Mouse (Mus musculus) kidney, embryonic 14.5 days (tissue): ENCODE data around the gene Ranbp3l. TPM values are rescaled to one million over a fixed set of nuclear protein-coding genes. Genes with fewer than 3 reads are reported as not detected.
"Not testable (repeated sequence)": the region's sequence is repeated elsewhere in the genome, so short reads cannot be mapped to it uniquely, and the experiment has no call there.

Experiments used
- ATAC-seq: fragments of 200-750 bp; cut with Nextera tagmentation; 2 replicates; pipeline ENCODE4 v1.8.0; 2017; ENCODE audit warnings: moderate number of reproducible peaks, mild to moderate bottlenecking, moderate TSS enrichment, moderate library complexity; ENCODE audit not compliant: low FRiP score, low TSS enrichment
- H3K27ac ChIP-seq: fragments of 300-500 bp; sonication (generic); 2 replicates; pipeline ENCODE4 v1.5.1; 2014; ENCODE audit warnings: low read depth, mild to moderate bottlenecking, low read length, moderate library complexity, mixed read lengths
- H3K27me3 ChIP-seq: fragments of 300-500 bp; sonication (generic); 2 replicates; pipeline ENCODE4 v1.6.1; 2014; ENCODE audit warnings: mild to moderate bottlenecking, low read length; ENCODE audit not compliant: control insufficient read depth, insufficient read depth
- H3K36me3 ChIP-seq: fragments of 300-500 bp; sonication (generic); 2 replicates; pipeline ENCODE4 v1.6.1; 2014; ENCODE audit warnings: low read length, mixed read lengths; ENCODE audit not compliant: control insufficient read depth, insufficient read depth
- H3K4me1 ChIP-seq: fragments of 300-500 bp; sonication (generic); 2 replicates; pipeline ENCODE4 v1.6.1; 2014; ENCODE audit warnings: low read length, mixed read lengths; ENCODE audit not compliant: control insufficient read depth, insufficient read depth
- H3K4me2 ChIP-seq: fragments of 300-500 bp; sonication (generic); replicated peaks from 2 replicates; pipeline ENCODE4 v1.6.1; 2014; ENCODE audit warnings: low read depth, mild to moderate bottlenecking, low read length
- H3K4me3 ChIP-seq: fragments of 300-500 bp; sonication (generic); 2 replicates; pipeline ENCODE4 v1.5.1; 2014; ENCODE audit warnings: mild to moderate bottlenecking, low read length
- H3K9ac ChIP-seq: fragments of 300-500 bp; sonication (generic); 2 replicates; pipeline ENCODE4 v1.6.1; 2014; ENCODE audit warnings: low read depth, mild to moderate bottlenecking, low read length, moderate library complexity
- H3K9me3 ChIP-seq: fragments of 300-500 bp; sonication (generic); 2 replicates; pipeline ENCODE4 v1.6.1; 2016; ENCODE audit warnings: low read length; ENCODE audit not compliant: control insufficient read depth
- WGBS: fragments of 180-500 bp; shearing (Covaris S2); extraction: QIAGEN DNeasy Blood & Tissue Kit; methylation state at CpG from one replicate; pipeline ENCODE4 v1.1.7; 2014; 5-methylcytosine and 5-hydroxymethylcytosine counted together
- polyA plus RNA-seq: library from polyadenylated mRNA; unstranded; fragments of >200 nt; fragmentation: Nextera tagmentation; extraction: Ambion mirVana; gene quantifications from 2 replicates; pipeline ENCODE4 v1.2.1, GENCODE M21; 2014

Ranbp3l gene
- polyA plus RNA-seq, 1 experiment from 2014 or later = 1.2 TPM

DNA sequence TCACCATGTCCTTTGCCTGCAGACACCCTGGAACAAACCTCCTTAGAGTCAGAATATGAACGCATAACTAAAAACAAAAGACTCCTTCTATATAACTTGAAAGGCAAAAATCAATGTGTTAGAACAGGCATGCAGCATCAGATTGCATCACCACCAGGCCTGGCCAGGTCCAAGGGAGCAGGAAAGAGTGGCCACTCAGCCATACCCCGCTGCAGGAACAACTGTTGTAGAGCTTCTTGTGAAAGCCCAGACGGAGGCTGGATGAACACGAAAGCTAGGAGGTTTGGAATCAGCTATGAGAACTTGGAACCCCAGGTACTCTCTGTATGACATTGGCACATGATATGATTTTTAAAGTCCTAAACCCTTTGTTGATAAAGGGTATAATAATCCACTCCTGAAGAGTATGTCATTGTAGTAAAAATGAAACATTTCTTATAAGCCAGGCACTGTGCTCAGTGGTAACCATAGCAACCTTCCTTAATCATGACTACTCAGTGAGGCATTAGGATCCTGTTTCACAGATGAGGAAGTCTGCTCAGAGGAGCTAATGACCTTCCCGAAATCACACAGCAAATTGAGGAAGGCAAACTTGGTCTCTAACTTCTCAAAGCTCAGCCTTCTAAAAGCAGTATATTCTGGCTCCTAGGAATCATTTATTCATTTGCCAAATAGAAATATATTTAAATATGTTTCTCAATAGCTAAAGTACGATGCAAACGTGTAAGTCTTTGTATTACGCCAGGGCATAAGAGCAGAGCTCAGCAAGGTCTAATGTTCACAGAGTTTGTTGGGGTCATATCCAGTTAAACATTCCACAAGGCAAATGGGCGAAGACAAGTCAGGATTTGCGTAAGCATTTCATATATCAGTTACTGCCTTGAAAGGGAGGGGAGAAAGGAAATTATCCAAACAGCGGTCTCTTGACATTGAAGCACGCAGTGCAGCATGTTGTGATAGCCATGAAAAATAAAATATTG is 24.4 kb downstream of the Ranbp3l start:
- ATAC-seq = peak; percentile 79; the same call in 1 of the 2 replicates
- Histone ChIP-seq H3K4me2 (no peak overlapping the region), H3K9ac (no peak overlapping the region), H3K27ac (no peak overlapping the region), H3K4me3 (no peak overlapping the region), H3K4me1 (no peaks in the 10 kb centered on the region), H3K27me3 (no peaks in the 10 kb centered on the region), H3K36me3 (no peaks in the 10 kb centered on the region), H3K9me3 (no peaks in the 10 kb centered on the region)
- WGBS = 64% methylated on average over 12 of the region's 12 CpGs

DNA sequence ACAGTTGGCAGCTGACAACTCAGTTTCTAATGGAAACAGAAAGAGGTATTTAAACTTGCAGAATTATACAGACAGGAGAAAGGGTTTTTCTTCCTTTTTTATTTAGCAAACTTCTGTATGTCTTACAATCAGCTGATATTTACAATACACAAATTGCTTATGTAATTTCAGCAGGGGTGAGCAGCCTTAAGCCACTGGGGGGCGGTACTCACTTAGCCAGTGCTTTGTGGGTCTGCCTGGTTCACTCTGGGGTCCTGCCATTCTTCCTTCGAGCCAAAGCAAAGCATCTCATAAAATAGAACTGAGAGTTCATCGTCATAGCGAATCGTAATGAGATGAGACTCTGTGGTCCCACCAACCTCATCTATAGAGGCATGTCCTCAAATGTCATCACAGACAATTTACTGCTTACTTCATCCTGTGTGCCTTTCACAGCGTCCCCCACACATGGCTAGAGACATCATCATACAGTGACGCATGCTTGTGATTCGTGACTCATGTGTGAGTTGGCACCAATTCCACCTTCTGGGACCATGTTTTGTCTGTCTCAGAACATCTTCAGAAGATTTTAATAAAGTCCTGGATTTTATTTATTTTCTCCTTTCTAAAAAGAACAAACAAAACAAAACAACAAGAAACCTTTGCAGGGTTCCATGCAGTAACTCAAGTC is 27.0 kb downstream of the Ranbp3l start:
- H3K9me3 ChIP-seq = no peaks in the 10 kb centered on the region
- H3K4me1 ChIP-seq = no peaks in the 10 kb centered on the region
- H3K27ac ChIP-seq = no peak overlapping the region
- H3K4me2 ChIP-seq = no peak overlapping the region
- no peak for ATAC-seq
- no peaks in the 10 kb centered on the region for H3K36me3 ChIP-seq
- no peak overlapping the region for H3K4me3 ChIP-seq
- WGBS = 74% methylated on average over 8 of the region's 8 CpGs
- H3K9ac ChIP-seq = no peak overlapping the region
- H3K27me3 ChIP-seq = no peaks in the 10 kb centered on the region

DNA sequence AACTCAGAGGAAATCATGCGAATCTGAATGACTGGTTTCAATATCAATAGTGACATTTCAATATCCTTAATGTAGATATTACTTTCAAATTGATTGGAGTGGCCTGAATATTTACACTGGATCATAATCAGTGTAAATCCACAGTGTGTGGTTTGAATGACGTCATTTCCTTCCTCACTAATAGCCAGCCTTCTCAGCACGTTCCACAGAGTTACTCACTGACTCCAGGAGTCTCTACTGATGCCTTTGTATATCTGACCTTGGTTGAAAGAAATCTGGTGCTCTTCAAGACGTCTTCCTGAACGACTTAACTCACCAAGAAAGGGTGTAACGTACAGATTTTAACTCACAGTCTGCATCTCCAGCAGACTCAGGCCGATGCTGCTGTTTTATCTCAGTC is 27.7 kb downstream of the Ranbp3l start:
- Histone ChIP-seq H3K4me3 (no peak overlapping the region), H3K9me3 (no peaks in the 10 kb centered on the region), H3K27ac (no peak overlapping the region), H3K4me2 (no peak overlapping the region), H3K36me3 (no peaks in the 10 kb centered on the region), H3K4me1 (no peaks in the 10 kb centered on the region), H3K27me3 (no peaks in the 10 kb centered on the region), H3K9ac (no peak overlapping the region)
- WGBS = 63% methylated on average over 7 of the region's 7 CpGs
- ATAC-seq = no peak

DNA sequence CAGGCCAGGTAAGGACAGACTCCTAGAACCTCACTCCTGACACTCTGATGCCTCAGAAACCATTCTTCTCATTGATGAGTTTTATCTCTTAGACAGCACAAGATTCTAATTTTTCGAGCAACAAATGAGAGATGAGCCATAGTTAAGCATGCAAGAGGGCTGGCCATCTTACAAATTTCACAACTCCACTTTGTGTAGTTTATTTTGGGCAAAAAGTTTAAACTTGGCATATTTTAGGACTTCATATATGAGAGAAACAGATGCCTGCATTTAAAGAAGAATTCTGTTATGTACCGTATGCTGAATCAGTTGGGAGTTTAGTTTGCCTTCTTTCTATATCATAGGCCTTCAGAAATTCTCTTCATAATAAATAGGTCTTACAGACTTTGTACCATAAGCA is 35.0 kb downstream of the Ranbp3l start:
- Histone ChIP-seq H3K9me3 (no peaks in the 10 kb centered on the region), H3K4me3 (no peak overlapping the region), H3K27me3 (no peaks in the 10 kb centered on the region), H3K36me3 (no peaks in the 10 kb centered on the region), H3K4me2 (no peak overlapping the region), H3K27ac (no peak overlapping the region), H3K9ac (no peak overlapping the region), H3K4me1 (no peaks in the 10 kb centered on the region)
- WGBS = 94% methylated on average over 2 of the region's 2 CpGs
- no peak for ATAC-seq

DNA sequence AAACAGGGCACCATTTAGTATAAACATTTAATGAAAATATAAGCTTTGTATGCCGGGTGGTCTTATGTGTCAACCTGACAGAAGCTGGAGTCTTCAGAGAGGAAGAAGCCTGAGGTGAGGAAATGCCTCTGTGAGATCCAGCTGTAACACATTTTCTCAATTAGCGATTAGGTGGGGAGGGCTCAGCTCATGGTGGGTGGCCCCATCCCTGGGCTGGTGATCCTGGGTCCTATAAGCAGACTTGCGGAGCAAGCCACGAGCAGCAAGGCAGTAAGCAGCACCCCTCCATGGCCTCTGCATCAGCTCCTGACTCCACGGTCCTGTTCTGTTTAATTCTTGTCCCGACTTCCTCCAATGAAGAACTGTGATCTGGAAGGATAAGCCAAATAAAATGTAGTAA is 41.4 kb downstream of the Ranbp3l start:
- Histone ChIP-seq H3K9me3 (no peaks in the 10 kb centered on the region), H3K4me1 (no peaks in the 10 kb centered on the region), H3K27ac (no peak overlapping the region), H3K4me2 (no peak overlapping the region), H3K27me3 (no peaks in the 10 kb centered on the region), H3K4me3 (no peak overlapping the region), H3K9ac (no peak overlapping the region), H3K36me3 (no peaks in the 10 kb centered on the region)
- no peak for ATAC-seq
- 73% methylated on average over 6 of the region's 6 CpGs for WGBS

DNA sequence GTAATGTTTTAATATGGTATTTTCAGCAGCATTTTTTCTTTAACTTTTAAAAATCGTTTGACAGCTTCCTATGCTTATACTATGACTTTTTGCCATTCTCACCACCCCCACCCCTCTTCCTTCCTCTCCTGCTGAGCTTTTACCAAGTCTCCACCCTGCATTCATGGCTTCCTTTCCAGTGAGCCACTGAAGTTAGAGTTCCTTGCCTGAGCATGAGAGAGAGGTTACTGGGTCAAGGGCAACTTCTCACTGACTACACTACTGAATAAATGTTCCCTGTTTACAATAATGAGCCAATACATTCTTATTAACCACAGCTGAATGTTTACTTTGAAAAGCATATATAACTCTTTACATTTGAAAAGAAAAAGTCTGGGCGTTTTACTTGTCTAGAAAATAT is 46.8 kb downstream of the Ranbp3l start:
- H3K4me3 ChIP-seq = no peak overlapping the region
- H3K9me3 ChIP-seq = no peaks in the 10 kb centered on the region; the same call in 1 of the 2 replicates
- no peaks in the 10 kb centered on the region for H3K27me3 ChIP-seq
- H3K36me3 ChIP-seq = no peaks in the 10 kb centered on the region
- no peak overlapping the region for H3K4me2 ChIP-seq
- ATAC-seq = no peak
- WGBS = 63% methylated on average over 2 of the region's 2 CpGs
- no peak overlapping the region for H3K9ac ChIP-seq
- H3K27ac ChIP-seq = no peak overlapping the region
- H3K4me1 ChIP-seq = no peaks in the 10 kb centered on the region

DNA sequence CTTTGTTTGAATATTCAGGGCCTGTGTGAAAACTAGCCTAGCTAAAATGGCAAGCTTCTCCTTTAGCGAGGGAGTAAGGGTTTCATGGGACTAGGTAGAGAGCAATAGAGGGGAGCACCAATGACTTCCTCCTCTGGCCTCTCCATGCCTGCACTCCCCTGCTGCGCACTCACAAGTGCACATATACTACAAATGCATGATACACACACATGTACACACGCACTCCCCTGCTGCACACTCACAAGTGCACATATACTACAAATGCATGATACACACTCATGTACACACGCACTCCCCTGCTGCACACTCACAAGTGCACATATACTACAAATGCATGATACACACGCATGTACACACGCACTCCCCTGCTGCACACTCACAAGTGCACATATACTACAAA is 47.7 kb downstream of the Ranbp3l start:
- H3K4me2 ChIP-seq, ATAC-seq, H3K9ac ChIP-seq, H3K36me3 ChIP-seq, H3K27me3 ChIP-seq, H3K27ac ChIP-seq, H3K4me1 ChIP-seq, H3K9me3 ChIP-seq, H3K4me3 ChIP-seq: not testable (repeated sequence)
- WGBS = 80% methylated on average over 6 of the region's 6 CpGs

DNA sequence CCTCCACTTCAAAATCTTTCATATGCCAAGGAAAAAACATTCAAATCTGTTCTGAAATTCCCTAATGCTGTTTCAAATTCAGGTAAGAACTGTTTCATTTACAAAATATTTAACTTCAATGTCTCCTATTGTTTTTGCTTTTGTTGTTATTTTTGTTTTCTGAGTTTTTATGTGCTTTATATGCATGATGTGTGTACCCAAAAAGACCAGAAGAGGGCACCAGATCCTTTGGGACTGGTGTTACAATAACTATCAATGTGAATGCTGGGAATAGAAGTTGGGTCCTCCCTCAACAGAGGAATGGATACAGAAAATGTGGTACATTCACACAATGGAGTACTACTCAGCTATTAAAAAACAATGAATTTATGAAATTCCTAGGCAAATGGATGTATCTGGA is 88.0 kb downstream of the Ranbp3l start:
- no peaks in the 10 kb centered on the region for H3K9me3 ChIP-seq
- ATAC-seq = no peak
- H3K27me3 ChIP-seq = no peaks in the 10 kb centered on the region
- no peak overlapping the region for H3K4me3 ChIP-seq
- no peaks in the 10 kb centered on the region for H3K4me1 ChIP-seq
- H3K9ac ChIP-seq = no peak overlapping the region
- no peak overlapping the region for H3K4me2 ChIP-seq
- H3K27ac ChIP-seq = no peak overlapping the region
- H3K36me3 ChIP-seq = no peaks in the 10 kb centered on the region

DNA sequence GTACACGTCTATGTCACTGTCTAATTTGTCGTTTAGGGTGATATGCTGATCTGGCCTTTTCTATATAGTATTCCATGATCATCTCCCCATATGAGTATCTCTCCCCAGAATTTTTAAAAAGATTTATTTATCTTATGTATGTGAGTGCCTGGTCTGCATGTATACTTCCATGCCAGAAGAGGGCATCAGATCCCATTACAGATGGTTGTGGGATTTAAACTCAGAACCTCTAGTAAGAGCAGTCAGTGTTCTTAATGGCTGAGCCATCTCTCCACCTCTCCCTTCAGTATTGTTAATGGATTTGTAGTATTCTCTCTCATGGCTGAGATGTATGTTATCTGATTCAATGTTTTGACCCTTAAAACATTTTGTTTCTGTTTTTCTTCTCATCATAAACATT is 92.1 kb downstream of the Ranbp3l start:
- Histone ChIP-seq H3K9me3 (no peaks in the 10 kb centered on the region), H3K36me3 (no peaks in the 10 kb centered on the region), H3K9ac (no peak overlapping the region), H3K27ac (no peak overlapping the region), H3K27me3 (no peaks in the 10 kb centered on the region), H3K4me3 (no peak overlapping the region), H3K4me1 (no peaks in the 10 kb centered on the region), H3K4me2 (no peak overlapping the region)
- no peak for ATAC-seq
- 86% methylated on average over 2 of the region's 2 CpGs for WGBS
